Mouse (Mus musculus): Measurements from ENCODE around the gene Serpinb1c. TPM values are rescaled to one million over a fixed set of nuclear protein-coding genes. Genes with fewer than 3 reads are reported as not detected.

Gene Serpinb1c
- polyA plus RNA-seq, 1 experiment from 2014 or later: not detected

DNA sequence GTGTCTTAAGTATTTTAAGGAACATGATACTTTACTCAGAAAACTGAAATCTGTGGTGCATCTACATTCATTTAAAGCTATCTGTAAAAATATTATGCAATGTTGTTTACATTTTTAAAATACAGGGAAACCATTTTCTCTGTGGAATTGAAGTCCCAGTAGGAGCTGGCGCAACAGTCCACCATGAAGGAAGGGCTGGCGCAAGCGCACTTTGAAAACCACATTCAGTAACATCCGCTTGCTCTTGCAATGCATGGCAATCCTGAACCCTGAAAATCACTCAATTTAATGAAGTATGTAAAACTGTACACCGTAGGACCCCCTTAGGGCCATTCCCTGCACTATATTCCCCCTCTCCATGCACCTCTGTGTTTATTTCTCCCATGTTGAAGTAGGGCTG, 63.5 kb downstream of the Serpinb1c start:
- Histone ChIP-seq H3K9me3 (replicated peaks) (no peaks in the 10 kb centered on the region), H3K27me3 (no peaks in the 10 kb centered on the region), H3K4me1 (no peaks in the 10 kb centered on the region), H3K4me2 (no peak overlapping the region), H3K9ac (no peak overlapping the region), H3K36me3 (no peaks in the 10 kb centered on the region), H3K4me3 (replicated peaks) (no peak overlapping the region), H3K27ac (no peak overlapping the region)
- 90% methylated on average over 5 of the region's 5 CpGs for WGBS
- no peak for ATAC-seq (replicated peaks; ENCODE audit: low FRiP score)

DNA sequence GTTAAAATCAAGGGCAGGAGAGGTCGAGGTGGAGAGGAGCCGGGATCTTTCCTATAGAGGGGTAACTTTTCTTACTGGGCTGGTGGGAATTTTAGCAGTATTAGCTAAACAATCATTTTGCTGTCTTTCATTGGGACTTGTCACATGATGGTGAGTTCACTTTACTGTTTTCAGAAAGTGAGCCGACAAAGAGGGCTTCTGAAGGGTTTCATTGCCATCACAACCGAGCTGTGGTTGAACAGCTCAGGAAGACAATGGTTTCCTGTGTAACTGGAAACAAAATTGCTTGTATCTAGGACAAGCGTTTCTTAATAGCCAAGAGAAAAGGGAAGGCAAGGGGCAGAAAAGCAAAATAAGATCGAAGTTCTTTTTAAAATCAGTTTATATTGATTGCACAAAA, 64.8 kb downstream of the Serpinb1c start:
- H3K27ac ChIP-seq: no peak overlapping the region
- ATAC-seq (replicated peaks; ENCODE audit: low FRiP score): no peak
- H3K9me3 ChIP-seq (replicated peaks): no peaks in the 10 kb centered on the region
- H3K4me1 ChIP-seq: no peaks in the 10 kb centered on the region
- H3K27me3 ChIP-seq: no peaks in the 10 kb centered on the region
- 72% methylated on average over 6 of the region's 6 CpGs for WGBS
- H3K4me2 ChIP-seq: no peak overlapping the region
- H3K9ac ChIP-seq: no peak overlapping the region
- no peak overlapping the region for H3K4me3 ChIP-seq (replicated peaks)
- no peaks in the 10 kb centered on the region for H3K36me3 ChIP-seq

DNA sequence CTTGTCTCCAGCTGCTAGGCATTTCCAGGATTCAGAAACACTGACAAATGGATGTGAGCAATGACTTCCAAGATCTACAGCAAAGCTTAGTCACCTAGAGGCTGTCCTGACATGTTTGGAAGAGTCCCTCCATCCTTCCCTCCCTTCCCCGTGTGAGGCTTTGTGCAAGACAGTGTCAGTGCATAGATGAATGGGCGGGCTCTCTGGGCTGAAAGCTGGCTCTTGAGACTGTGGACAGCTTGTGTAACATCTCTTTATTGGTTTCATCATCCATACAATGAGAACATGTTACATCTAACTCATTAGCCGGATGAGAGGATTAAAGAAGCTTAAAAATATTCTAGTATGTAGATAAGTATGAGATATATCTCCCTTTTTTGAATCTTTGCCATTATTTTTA, 65.2 kb downstream of the Serpinb1c start:
- WGBS: 73% methylated on average over 3 of the region's 3 CpGs
- H3K4me1 ChIP-seq: no peaks in the 10 kb centered on the region
- no peak for ATAC-seq (replicated peaks; ENCODE audit: low FRiP score)
- no peaks in the 10 kb centered on the region for H3K9me3 ChIP-seq (replicated peaks)
- no peak overlapping the region for H3K4me3 ChIP-seq (replicated peaks)
- no peak overlapping the region for H3K9ac ChIP-seq
- H3K27me3 ChIP-seq: no peaks in the 10 kb centered on the region
- H3K4me2 ChIP-seq: no peak overlapping the region
- no peaks in the 10 kb centered on the region for H3K36me3 ChIP-seq
- no peak overlapping the region for H3K27ac ChIP-seq

DNA sequence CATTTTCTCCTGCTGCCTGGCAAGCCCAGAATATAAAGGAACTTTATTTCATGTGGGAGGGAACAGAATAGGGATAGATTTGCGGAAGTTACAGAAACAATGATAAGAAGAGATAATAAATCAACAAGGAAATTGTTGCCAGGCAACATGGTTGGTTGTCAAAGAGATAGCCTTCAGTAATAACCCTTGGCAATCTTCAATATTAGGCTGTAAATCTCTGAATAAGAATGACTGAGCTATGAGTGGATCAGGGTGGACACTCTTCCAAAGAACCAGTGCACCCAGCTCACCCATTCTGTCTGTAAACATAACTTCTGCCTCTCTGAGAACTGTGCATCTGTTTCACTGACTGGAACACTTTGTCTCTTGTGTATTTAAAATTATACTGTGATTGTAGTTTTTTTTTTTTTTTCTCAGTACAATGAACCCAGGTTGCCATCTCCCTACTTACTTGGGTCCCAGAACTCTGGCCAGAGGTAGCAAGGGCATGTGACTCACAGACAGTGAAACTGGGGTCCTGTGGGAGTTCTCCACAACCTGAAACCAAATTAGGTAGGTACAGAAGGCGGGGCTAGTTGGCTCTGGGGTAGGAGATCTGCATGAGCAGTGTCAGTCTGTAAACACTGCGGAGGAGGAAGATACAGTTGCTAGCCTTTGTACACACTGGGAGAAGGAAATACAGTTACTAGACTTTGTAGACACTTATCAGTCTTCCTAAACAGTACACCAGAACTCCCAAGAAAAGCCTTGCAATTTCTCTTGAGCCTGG, 66.3 kb downstream of the Serpinb1c start:
- Histone ChIP-seq H3K36me3 (no peaks in the 10 kb centered on the region), H3K27ac (no peak overlapping the region)
- WGBS: 58% methylated on average over 3 of the region's 3 CpGs

More for the DNA sequence above, 66.3 kb downstream of the Serpinb1c start:
- Histone ChIP-seq H3K4me1 (no peaks in the 10 kb centered on the region), H3K9ac (no peak overlapping the region), H3K4me2 (no peak overlapping the region), H3K4me3 (replicated peaks) (no peak overlapping the region), H3K9me3 (replicated peaks) (no peaks in the 10 kb centered on the region), H3K27me3 (no peaks in the 10 kb centered on the region)
- no peak for ATAC-seq (replicated peaks; ENCODE audit: low FRiP score)

Other genes with a start within 250 kb of the Serpinb1c start
- 0.64 and 1.0 TPM in 2 replicates for gene Mylk4, start 114.3 kb downstream of the Serpinb1c start, polyA plus RNA-seq (2015; fragmentation: Nextera tagmentation; extraction: Ambion mirVana)
- 22.2 and 23.4 TPM in 2 replicates for gene Wrnip1, start 96.2 kb downstream of the Serpinb1c start, polyA plus RNA-seq (2015; fragmentation: Nextera tagmentation; extraction: Ambion mirVana)
- gene D930007J09Rik, start 95.4 kb downstream of the Serpinb1c start, polyA plus RNA-seq (2015; fragmentation: Nextera tagmentation; extraction: Ambion mirVana): not detected in 2 replicates
- gene Serpinb1a, start 47.0 kb downstream of the Serpinb1c start, polyA plus RNA-seq (2015; fragmentation: Nextera tagmentation; extraction: Ambion mirVana): 12.4 and 13.4 TPM in 2 replicates
- 3.9 and 5.0 TPM in 2 replicates for gene Serpinb6b, start 67.0 kb upstream of the Serpinb1c start, polyA plus RNA-seq (2015; fragmentation: Nextera tagmentation; extraction: Ambion mirVana)
- gene Serpinb9, start 105.0 kb upstream of the Serpinb1c start, polyA plus RNA-seq (2015; fragmentation: Nextera tagmentation; extraction: Ambion mirVana): 8.8 and 9.3 TPM in 2 replicates
- gene Serpinb9b, start 129.2 kb upstream of the Serpinb1c start, polyA plus RNA-seq (2015; fragmentation: Nextera tagmentation; extraction: Ambion mirVana): 0.14 TPM in 1 of 2 replicates, not detected in the other
- gene Serpinb1b, start 180.4 kb upstream of the Serpinb1c start, polyA plus RNA-seq (2015; fragmentation: Nextera tagmentation; extraction: Ambion mirVana): not detected in 2 replicates

Measured in kidney, embryonic 15.5 days (tissue).